Mouse (Mus musculus): ENCODE results near the gene Plch2. TPM values are rescaled to one million over a fixed set of nuclear protein-coding genes. Genes with fewer than 3 reads are reported as not detected.

Gene Plch2
- polyA plus RNA-seq, 1 experiment = 4.2 TPM

- 0 out of 2 replicates have a peak, but pooled peaks have one; percentile 60 for TF ChIP-seq EP300 (IDR thresholded peaks at IDR 0.05; ENCODE audit: insufficient read depth, low read depth, low read length)
- no peak for TF ChIP-seq POLR2A (IDR thresholded peaks at IDR 0.05; ENCODE audit: insufficient read depth, low read length)
- no peak for TF ChIP-seq CTCF (IDR thresholded peaks at IDR 0.05; ENCODE audit: low read depth, low read length)
- Histone ChIP-seq H3K36me3 (ENCODE audit: control insufficient read depth, insufficient read depth, low read length, poor library complexity, severe bottlenecking) (no peaks in the 10 kb centered on the region), H3K27ac (ENCODE audit: insufficient read depth, low read length) (no peak overlapping the region), H3K9ac (ENCODE audit: low read depth, poor library complexity, severe bottlenecking) (no peak overlapping the region), H3K4me1 (ENCODE audit: control insufficient read depth, insufficient read depth, low read length) (peaks cover 2% of the 10 kb centered on the region), H3K27me3 (ENCODE audit: control insufficient read depth, insufficient read depth, low read length, poor library complexity, severe bottlenecking) (no peaks in the 10 kb centered on the region), H3K4me3 (ENCODE audit: low read depth, low read length) (no peak overlapping the region), H3K9me3 (replicated peaks; ENCODE audit: control insufficient read depth, insufficient read depth, low read length, poor library complexity, severe bottlenecking) (no peaks in the 10 kb centered on the region)
Observed at GRCm38 (mm10) chr4:155063895-155064294, 7.3 kb upstream of the Plch2 start.

GRCm38 (mm10) chr4:155058325-155058724, 1.7 kb upstream of the Plch2 start:
- H3K9ac ChIP-seq (ENCODE audit: low read depth, poor library complexity, severe bottlenecking) = no peak overlapping the region
- H3K27ac ChIP-seq (ENCODE audit: insufficient read depth, low read length) = no peak overlapping the region
- H3K9me3 ChIP-seq (replicated peaks; ENCODE audit: control insufficient read depth, insufficient read depth, low read length, poor library complexity, severe bottlenecking) = no peaks in the 10 kb centered on the region
- no peak overlapping the region for H3K4me3 ChIP-seq (ENCODE audit: low read depth, low read length)
- no peaks in the 10 kb centered on the region for H3K36me3 ChIP-seq (ENCODE audit: control insufficient read depth, insufficient read depth, low read length, poor library complexity, severe bottlenecking)
- TF ChIP-seq CTCF (IDR thresholded peaks at IDR 0.05; ENCODE audit: low read depth, low read length) (no peak), POLR2A (IDR thresholded peaks at IDR 0.05; ENCODE audit: insufficient read depth, low read length) (no peak), EP300 (IDR thresholded peaks at IDR 0.05; ENCODE audit: insufficient read depth, low read depth, low read length) (no peak)
- H3K27me3 ChIP-seq (ENCODE audit: control insufficient read depth, insufficient read depth, low read length, poor library complexity, severe bottlenecking) = no peaks in the 10 kb centered on the region
- peaks cover 2% of the 10 kb centered on the region for H3K4me1 ChIP-seq (ENCODE audit: control insufficient read depth, insufficient read depth, low read length)

GRCm38 (mm10) chr4:155050116-155050515, 6.5 kb downstream of the Plch2 start:
- Histone ChIP-seq H3K4me1 (ENCODE audit: control insufficient read depth, insufficient read depth, low read length) (peaks cover 1% of the 10 kb centered on the region), H3K9ac (ENCODE audit: low read depth, poor library complexity, severe bottlenecking) (no peak overlapping the region), H3K27me3 (ENCODE audit: control insufficient read depth, insufficient read depth, low read length, poor library complexity, severe bottlenecking) (no peaks in the 10 kb centered on the region), H3K27ac (ENCODE audit: insufficient read depth, low read length) (no peak overlapping the region), H3K36me3 (ENCODE audit: control insufficient read depth, insufficient read depth, low read length, poor library complexity, severe bottlenecking) (no peaks in the 10 kb centered on the region), H3K9me3 (replicated peaks; ENCODE audit: control insufficient read depth, insufficient read depth, low read length, poor library complexity, severe bottlenecking) (no peaks in the 10 kb centered on the region), H3K4me3 (ENCODE audit: low read depth, low read length) (no peak overlapping the region)
- TF ChIP-seq CTCF (IDR thresholded peaks at IDR 0.05; ENCODE audit: low read depth, low read length) (no peak), EP300 (IDR thresholded peaks at IDR 0.05; ENCODE audit: insufficient read depth, low read depth, low read length) (no peak), POLR2A (IDR thresholded peaks at IDR 0.05; ENCODE audit: insufficient read depth, low read length) (no peak)

- Histone ChIP-seq H3K27ac (ENCODE audit: insufficient read depth, low read length) (no peak overlapping the region), H3K27me3 (ENCODE audit: control insufficient read depth, insufficient read depth, low read length, poor library complexity, severe bottlenecking) (peaks cover 3% of the 10 kb centered on the region; the same call in 1 of the 2 replicates), H3K4me3 (ENCODE audit: low read depth, low read length) (no peak overlapping the region), H3K9me3 (replicated peaks; ENCODE audit: control insufficient read depth, insufficient read depth, low read length, poor library complexity, severe bottlenecking) (no peaks in the 10 kb centered on the region), H3K9ac (ENCODE audit: low read depth, poor library complexity, severe bottlenecking) (no peak overlapping the region), H3K4me1 (ENCODE audit: control insufficient read depth, insufficient read depth, low read length) (no peaks in the 10 kb centered on the region), H3K36me3 (ENCODE audit: control insufficient read depth, insufficient read depth, low read length, poor library complexity, severe bottlenecking) (no peaks in the 10 kb centered on the region)
- TF ChIP-seq CTCF (IDR thresholded peaks at IDR 0.05; ENCODE audit: low read depth, low read length) (no peak), POLR2A (IDR thresholded peaks at IDR 0.05; ENCODE audit: insufficient read depth, low read length) (no peak), EP300 (IDR thresholded peaks at IDR 0.05; ENCODE audit: insufficient read depth, low read depth, low read length) (no peak)
Observed at GRCm38 (mm10) chr4:155046636-155047035, 9.9 kb downstream of the Plch2 start.

- Histone ChIP-seq H3K9me3 (replicated peaks; ENCODE audit: control insufficient read depth, insufficient read depth, low read length, poor library complexity, severe bottlenecking) (no peaks in the 10 kb centered on the region), H3K27ac (ENCODE audit: insufficient read depth, low read length) (no peak overlapping the region), H3K36me3 (ENCODE audit: control insufficient read depth, insufficient read depth, low read length, poor library complexity, severe bottlenecking) (no peaks in the 10 kb centered on the region), H3K4me1 (ENCODE audit: control insufficient read depth, insufficient read depth, low read length) (no peaks in the 10 kb centered on the region), H3K4me3 (ENCODE audit: low read depth, low read length) (peak overlapping the region; percentile 54; the same call in 1 of the 2 replicates), H3K9ac (ENCODE audit: low read depth, poor library complexity, severe bottlenecking) (no peak overlapping the region), H3K27me3 (ENCODE audit: control insufficient read depth, insufficient read depth, low read length, poor library complexity, severe bottlenecking) (peaks cover 3% of the 10 kb centered on the region; the same call in 1 of the 2 replicates)
- TF ChIP-seq POLR2A (IDR thresholded peaks at IDR 0.05; ENCODE audit: insufficient read depth, low read length) (no peak), EP300 (IDR thresholded peaks at IDR 0.05; ENCODE audit: insufficient read depth, low read depth, low read length) (no peak), CTCF (IDR thresholded peaks at IDR 0.05; ENCODE audit: low read depth, low read length) (no peak)
Observed at GRCm38 (mm10) chr4:155043289-155043625, 13.3 kb downstream of the Plch2 start.

GRCm38 (mm10) chr4:155042606-155043288, 13.8 kb downstream of the Plch2 start:
- Histone ChIP-seq H3K9ac (ENCODE audit: low read depth, poor library complexity, severe bottlenecking) (no peak overlapping the region), H3K4me3 (ENCODE audit: low read depth, low read length) (peak overlapping the region; percentile 54), H3K36me3 (ENCODE audit: control insufficient read depth, insufficient read depth, low read length, poor library complexity, severe bottlenecking) (no peaks in the 10 kb centered on the region), H3K4me1 (ENCODE audit: control insufficient read depth, insufficient read depth, low read length) (no peaks in the 10 kb centered on the region), H3K27ac (ENCODE audit: insufficient read depth, low read length) (no peak overlapping the region), H3K9me3 (replicated peaks; ENCODE audit: control insufficient read depth, insufficient read depth, low read length, poor library complexity, severe bottlenecking) (no peaks in the 10 kb centered on the region), H3K27me3 (ENCODE audit: control insufficient read depth, insufficient read depth, low read length, poor library complexity, severe bottlenecking) (peaks cover 3% of the 10 kb centered on the region; the same call in 1 of the 2 replicates)
- TF ChIP-seq CTCF (IDR thresholded peaks at IDR 0.05; ENCODE audit: low read depth, low read length) (no peak), POLR2A (IDR thresholded peaks at IDR 0.05; ENCODE audit: insufficient read depth, low read length) (no peak), EP300 (IDR thresholded peaks at IDR 0.05; ENCODE audit: insufficient read depth, low read depth, low read length) (no peak)
